Mouse (Mus musculus) E14TG2a.4 (cell line): Measurements from ENCODE around the gene Ajap1.

Source experiments
- H3K27me3 ChIP-seq: 2 replicates; pipeline ENCODE4 v1.6.1; 2014; ENCODE audit warnings: low read length, control low read depth; ENCODE audit not compliant: insufficient read depth
- H3K36me3 ChIP-seq: 2 replicates; pipeline ENCODE4 v1.6.1; 2014; ENCODE audit warnings: low read length, control low read depth; ENCODE audit not compliant: insufficient read depth
- H3K4me1 ChIP-seq: replicated peaks from 2 replicates; pipeline ENCODE4 v1.6.1; 2014; ENCODE audit warnings: low read depth, low read length, control low read depth
- H3K4me3 ChIP-seq: replicated peaks from 2 replicates; pipeline ENCODE4 v1.5.1; 2014; ENCODE audit warnings: mild to moderate bottlenecking, low read length
- H3K9me3 ChIP-seq: 2 replicates; pipeline ENCODE4 v1.6.1; 2014; ENCODE audit warnings: low read length, control low read depth
- CTCF ChIP-seq: conservative IDR thresholded peaks from 2 replicates; pipeline ENCODE4 v1.5.1; 2014; ENCODE audit warnings: low read length
- NANOG ChIP-seq: IDR thresholded peaks from 2 replicates; pipeline ENCODE4 v1.6.1; 2014; ENCODE audit warnings: borderline replicate concordance, low read length, mixed read lengths
- POU5F1 ChIP-seq: IDR thresholded peaks from 2 replicates; pipeline ENCODE4 v1.6.1; 2014; ENCODE audit warnings: low read length, borderline replicate concordance

The Ajap1 gene

GRCm38 (mm10) chr4:153492444-153492843, 9.8 kb upstream of the Ajap1 start:
- H3K4me1 ChIP-seq, result peaks cover 10% of the 10 kb centered on the region; the same call in 1 of the 2 replicates
- no peaks in the 10 kb centered on the region for H3K36me3 ChIP-seq
- no peak overlapping the region for H3K4me3 ChIP-seq
- H3K9me3 ChIP-seq, result peaks cover 12% of the 10 kb centered on the region
- peaks cover 18% of the 10 kb centered on the region for H3K27me3 ChIP-seq
- no peak for TF ChIP-seq POU5F1
- TF ChIP-seq CTCF, result no peak
- no peak for TF ChIP-seq NANOG

- no peaks in the 10 kb centered on the region for H3K36me3 ChIP-seq
- H3K9me3 ChIP-seq, result no peaks in the 10 kb centered on the region
- H3K4me1 ChIP-seq, result no peaks in the 10 kb centered on the region; the same call in 1 of the 2 replicates
- TF ChIP-seq NANOG (no peak), CTCF (no peak), POU5F1 (no peak)
- H3K27me3 ChIP-seq, result peaks cover 23% of the 10 kb centered on the region
- no peak overlapping the region for H3K4me3 ChIP-seq
Measured at GRCm38 (mm10) chr4:153489116-153489515, 6.5 kb upstream of the Ajap1 start.

DNA sequence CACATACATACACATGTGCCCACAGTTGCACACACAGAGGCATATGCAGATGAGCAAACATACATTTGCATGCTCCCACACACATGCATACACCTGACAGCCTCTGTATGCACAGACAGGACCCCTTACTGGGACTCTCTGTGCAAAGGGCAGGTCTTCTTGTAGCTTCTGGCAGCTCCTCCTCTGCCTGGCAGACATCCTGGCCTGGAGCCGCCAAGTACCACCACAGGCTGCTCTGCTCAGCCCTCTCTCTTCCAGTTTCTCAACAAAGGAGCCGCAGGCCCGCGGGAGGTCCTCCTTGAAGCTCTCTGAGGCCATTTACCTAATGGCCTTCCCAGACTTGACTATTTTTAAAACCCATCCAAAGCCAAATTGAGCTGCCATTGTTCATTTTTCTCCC, 3.3 kb upstream of the Ajap1 start:
- Histone ChIP-seq H3K27me3 (peaks cover 45% of the 10 kb centered on the region), H3K4me3 (no peak overlapping the region), H3K36me3 (no peaks in the 10 kb centered on the region), H3K9me3 (no peaks in the 10 kb centered on the region), H3K4me1 (peaks cover 13% of the 10 kb centered on the region; the same call in 1 of the 2 replicates)
- TF ChIP-seq NANOG (no peak), CTCF (no peak), POU5F1 (no peak)

DNA sequence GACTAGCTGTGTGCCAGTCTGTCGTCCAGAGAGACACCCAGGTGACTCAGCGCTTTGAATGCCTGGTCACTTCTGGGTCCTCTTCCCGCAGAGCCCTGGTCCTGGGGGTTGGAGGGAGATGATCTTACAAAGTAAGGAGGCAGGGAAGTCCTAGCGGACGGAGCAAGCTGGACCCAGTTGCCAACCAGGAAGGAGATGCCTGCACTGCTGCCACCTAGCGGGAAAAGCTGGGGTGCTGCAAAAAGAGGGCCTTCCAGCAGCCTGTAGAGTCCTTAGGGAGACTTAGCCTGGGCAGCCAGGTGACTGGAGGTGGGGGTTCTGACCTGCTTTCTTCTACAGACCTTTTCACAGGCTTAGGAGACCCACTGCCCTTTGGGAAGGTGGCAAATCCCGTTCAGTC, 1.8 kb upstream of the Ajap1 start:
- TF ChIP-seq NANOG, result no peak
- TF ChIP-seq CTCF, result peak; percentile 78
- H3K4me3 ChIP-seq, result no peak overlapping the region
- H3K27me3 ChIP-seq, result peaks cover 59% of the 10 kb centered on the region
- no peaks in the 10 kb centered on the region for H3K9me3 ChIP-seq
- no peaks in the 10 kb centered on the region for H3K36me3 ChIP-seq
- peaks cover 25% of the 10 kb centered on the region for H3K4me1 ChIP-seq

GRCm38 (mm10) chr4:153481361-153482234, 1.0 kb downstream of the Ajap1 start:
- no peaks in the 10 kb centered on the region for H3K36me3 ChIP-seq
- peaks cover 73% of the 10 kb centered on the region for H3K27me3 ChIP-seq
- TF ChIP-seq NANOG (no peak), POU5F1 (no peak), CTCF (no peak)
- H3K4me3 ChIP-seq, result peak overlapping the region; percentile 76
- no peaks in the 10 kb centered on the region for H3K9me3 ChIP-seq
- peaks cover 38% of the 10 kb centered on the region for H3K4me1 ChIP-seq

GRCm38 (mm10) chr4:153480551-153481262, 1.9 kb downstream of the Ajap1 start:
- peaks cover 71% of the 10 kb centered on the region for H3K27me3 ChIP-seq
- peak overlapping the region; percentile 76 for H3K4me3 ChIP-seq
- H3K36me3 ChIP-seq, result no peaks in the 10 kb centered on the region
- H3K4me1 ChIP-seq, result peaks cover 38% of the 10 kb centered on the region
- TF ChIP-seq NANOG (no peak), CTCF (peak; percentile 69), POU5F1 (no peak)
- no peaks in the 10 kb centered on the region for H3K9me3 ChIP-seq

DNA sequence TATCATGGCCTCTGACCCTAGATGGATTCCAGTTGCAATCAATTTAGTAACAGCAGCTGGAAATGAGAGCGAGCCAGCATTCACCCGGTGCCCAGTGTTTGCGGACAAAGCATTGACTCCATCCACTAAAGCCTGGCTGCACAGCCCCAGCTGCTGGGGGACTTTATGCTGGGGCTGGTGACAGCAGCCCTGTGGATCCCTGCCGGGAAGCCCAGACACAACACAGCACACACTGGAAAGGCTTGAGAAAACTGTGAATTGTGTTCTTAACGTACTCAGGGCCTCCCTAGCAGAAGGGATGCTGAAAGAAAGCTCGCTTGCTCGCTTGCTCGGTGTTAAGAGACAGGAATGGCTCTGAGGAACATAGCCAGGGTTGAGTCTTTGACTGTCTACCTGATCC, 3.5 kb downstream of the Ajap1 start:
- Histone ChIP-seq H3K4me3 (no peak overlapping the region), H3K36me3 (no peaks in the 10 kb centered on the region), H3K4me1 (peaks cover 38% of the 10 kb centered on the region), H3K9me3 (no peaks in the 10 kb centered on the region), H3K27me3 (peaks cover 69% of the 10 kb centered on the region)
- TF ChIP-seq CTCF (no peak), NANOG (no peak), POU5F1 (no peak)

GRCm38 (mm10) chr4:153473480-153474252, 8.9 kb downstream of the Ajap1 start:
- Histone ChIP-seq H3K9me3 (peaks cover 15% of the 10 kb centered on the region), H3K36me3 (no peaks in the 10 kb centered on the region)

More at GRCm38 (mm10) chr4:153473480-153474252, 8.9 kb downstream of the Ajap1 start:
- peaks cover 44% of the 10 kb centered on the region for H3K27me3 ChIP-seq
- peaks cover 22% of the 10 kb centered on the region for H3K4me1 ChIP-seq
- TF ChIP-seq CTCF (peak; percentile 64), POU5F1 (no peak)
- H3K4me3 ChIP-seq, result no peak overlapping the region
